Mouse (Mus musculus) urinary bladder, postnatal 36 days (tissue): Measurements from ENCODE around the gene Dr1.
"Not testable (repeated sequence)": the region's sequence is repeated elsewhere in the genome, so short reads cannot be mapped to it uniquely, and the experiment has no call there.

Experiments used
- DNase-seq, 2 experiments: peaks; one replicate each; pipeline ENCODE4 v3.0.0; 2022; ENCODE audit warnings: low spot score in 2 of 2, mixed read lengths in 1 of 2

Dr1 gene

DNA sequence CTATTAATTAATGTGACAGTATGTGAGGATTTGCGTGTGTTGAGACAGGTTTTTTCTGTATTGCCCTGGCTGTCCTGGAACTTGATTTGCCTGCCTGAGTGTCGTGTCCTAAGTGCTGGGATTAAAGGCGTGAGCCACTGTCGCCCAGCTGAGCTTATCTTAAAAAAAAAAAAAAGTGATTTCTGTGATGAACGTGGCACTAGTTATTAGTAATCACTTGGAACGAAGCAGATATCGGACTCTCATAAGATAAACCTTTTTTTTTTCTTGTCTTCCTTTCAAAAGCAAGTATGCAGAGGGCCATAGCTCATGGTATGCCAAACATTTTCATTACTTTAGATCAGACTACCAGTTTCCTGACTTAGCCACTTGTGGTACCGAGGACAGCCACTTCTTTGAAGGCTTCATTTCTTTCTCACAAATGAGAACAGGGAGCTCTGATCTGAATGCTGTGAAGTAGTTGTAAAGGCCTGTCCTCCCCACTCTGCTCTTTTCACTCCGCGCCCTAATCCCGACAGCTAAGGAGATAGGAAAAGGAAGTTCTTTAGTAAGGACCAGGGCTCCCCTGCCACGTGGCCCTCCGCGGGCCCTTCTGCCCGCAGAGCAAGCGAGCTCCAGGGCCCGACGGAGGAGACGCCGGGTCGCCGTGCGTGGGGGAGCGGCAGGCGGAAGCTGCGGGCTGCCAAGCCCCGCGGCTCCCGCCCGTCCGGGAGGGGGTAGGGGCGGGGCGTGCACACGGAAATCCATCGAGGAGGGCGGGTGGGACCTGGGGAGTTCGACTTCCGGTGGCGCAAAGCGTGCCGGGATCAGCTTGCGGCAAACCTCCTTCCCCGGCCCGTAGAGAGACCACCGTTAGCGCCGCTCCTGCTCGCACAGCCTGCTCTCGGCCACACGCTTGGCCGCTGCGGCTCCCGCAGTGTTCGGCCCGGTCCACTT, at the start of gene Dr1:
Gene Dr1, plus strand, starts transcription at position 771 of the 936 bp plus-strand sequence.
- DNase-seq, result peak; percentile 72 to 86

DNA sequence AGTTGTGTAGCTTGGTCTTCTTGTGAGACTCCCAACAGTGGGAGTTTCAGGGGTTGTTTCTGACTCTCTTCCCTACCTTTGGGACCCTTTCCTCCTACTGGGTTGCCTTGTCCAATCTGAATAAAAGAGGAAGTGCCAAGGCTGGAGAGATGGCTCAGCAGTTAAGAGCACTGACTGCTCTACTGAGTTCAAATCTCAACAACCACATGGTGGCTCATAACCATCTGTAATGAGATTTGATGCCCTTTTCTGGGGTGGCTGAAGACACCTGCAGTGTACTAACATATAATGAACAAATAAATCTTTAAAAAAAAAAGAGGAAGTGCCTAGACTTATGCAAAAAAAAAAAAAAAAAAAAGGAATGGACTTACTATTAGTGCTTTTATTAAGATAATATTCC, 44.6 kb upstream of the Dr1 start:
- no peak for DNase-seq

DNA sequence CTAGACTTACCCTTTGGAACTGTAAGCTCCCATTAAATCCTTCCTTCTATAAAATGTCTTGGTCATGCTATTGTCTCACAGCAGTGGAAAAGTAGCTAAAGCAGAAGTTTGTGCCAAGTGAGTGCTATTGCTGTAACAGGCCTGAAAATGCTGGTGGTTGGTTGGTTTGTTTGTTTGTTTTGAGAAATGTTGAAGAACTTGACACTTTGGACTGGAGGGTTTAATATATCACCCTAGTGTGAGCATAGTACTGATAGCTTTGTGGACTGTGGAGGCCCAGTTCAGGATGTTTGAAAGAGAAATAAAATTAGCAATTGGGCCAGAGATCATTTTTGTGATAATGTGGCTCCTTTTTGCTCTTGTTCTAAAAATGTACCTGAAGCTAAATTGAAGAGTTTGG, 42.5 kb upstream of the Dr1 start:
- no peak for DNase-seq

DNA sequence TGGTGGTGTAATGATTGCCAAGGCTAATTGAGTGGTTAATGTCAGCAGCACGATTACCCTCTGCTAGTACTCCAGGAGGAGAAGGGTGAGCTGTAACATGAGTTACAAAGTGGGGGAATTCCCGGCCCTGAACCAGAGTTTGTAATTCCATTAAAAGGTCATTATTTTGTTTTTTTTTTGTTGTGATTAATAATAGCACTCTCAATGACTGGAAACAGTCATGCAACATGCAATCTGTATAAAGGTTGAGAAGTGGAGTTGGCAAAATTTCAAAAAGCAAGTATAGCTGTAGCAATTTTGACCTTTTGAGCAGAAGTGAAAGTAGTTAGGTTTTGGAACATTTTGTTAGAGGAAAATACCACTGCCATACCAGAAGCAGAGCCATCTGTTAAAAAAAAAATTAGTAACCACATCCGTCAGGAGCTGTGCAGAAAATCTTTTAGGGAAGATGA, 22.4 kb upstream of the Dr1 start:
- no peak for DNase-seq

DNA sequence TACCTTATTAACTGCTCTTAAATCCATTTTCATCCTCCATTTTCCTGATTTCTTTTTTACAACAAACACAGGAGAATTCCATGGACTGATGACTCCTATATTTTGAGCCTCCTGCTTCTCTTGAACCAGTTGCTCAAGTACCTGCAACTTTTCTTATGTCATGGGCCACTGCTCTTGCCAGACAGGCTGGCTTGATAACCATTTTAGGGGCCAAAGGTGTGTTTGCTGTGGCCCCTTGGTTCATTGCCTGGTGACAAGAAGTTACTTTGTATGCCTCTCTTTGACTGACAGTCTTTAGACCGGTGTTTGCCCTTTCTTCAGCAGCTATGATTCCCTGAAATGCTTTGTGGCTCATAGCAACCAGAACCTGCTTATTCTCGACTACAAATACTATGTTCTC, 18.7 kb upstream of the Dr1 start:
- no peak for DNase-seq

DNA sequence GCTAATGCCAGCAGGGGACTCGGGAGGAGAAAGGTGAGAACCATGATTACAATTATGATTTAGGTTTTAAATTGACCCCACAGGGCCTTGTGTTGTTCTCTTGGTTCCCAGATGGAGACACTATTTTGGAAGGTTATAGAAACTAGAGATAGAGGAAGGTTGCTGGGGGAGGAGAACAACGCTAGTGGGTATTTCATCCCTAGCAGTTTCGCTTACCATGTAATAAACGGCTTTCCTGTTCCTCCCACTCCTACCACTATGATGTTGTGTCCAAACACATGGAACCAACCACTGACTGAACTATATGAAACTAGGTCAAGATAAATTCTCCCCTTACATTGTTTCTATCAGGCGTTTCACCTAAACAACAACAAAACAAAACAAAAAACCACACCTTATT, 13.4 kb upstream of the Dr1 start:
- DNase-seq, result no peak

DNA sequence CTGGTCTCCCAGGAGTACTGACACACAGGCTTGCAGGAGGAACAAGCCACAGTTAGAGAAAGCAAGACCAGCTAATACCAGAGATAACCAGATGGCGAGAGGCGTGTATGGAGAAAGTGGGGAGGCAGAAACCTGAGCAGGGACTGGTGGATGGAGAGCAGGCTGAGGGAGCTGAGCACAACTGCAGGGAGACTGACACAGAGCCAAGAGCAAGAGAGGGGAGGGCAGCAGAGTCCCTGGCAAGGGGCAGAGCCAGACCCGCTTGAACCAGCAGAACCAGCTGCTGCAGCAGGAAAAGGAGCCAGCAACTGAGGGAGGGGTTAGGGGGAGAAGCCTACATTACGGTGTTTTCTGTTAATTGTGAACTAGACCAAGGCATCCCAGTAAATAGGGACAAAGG, 6.0 kb upstream of the Dr1 start:
- peak in 1 of 2 experiments; percentile 19 for DNase-seq

DNA sequence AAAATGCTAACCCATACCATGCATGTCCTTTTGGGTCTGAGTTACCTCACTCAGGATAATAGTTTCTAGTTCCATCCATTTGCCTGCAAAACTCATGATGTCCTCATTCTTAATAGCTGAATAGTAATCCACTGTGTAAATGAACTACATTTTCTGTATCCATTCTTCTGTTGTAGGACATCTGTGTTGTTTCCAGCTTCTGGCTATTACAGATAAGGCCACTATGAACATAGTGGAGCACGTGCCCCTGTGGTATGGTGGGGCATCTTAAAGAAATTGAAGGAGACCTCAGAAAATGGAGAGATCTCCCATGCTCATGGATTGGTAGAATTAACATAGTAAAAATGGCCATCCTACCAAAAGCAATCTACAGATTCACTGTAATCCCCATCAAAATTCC, 4.9 kb upstream of the Dr1 start:
- DNase-seq, result not testable (repeated sequence)

DNA sequence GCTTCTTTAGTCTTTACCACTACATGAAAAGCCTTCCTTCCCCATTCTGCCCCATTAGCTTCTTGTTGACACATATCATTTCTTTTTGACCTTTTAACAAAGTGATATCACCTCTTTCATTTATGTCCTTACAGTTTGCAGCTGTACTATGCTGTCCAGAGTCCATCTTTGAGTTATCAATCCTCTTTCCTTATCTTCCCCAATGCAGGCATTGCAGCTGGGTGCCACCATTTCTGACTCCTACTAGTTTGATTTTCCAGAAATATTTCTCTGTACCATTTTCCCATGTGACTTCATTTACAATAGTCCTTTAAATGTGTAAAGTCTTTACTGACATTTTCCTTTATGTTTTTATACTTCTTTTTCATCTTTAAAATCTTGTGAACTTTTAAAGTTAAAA, 1.7 kb upstream of the Dr1 start:
- no peak for DNase-seq

DNA sequence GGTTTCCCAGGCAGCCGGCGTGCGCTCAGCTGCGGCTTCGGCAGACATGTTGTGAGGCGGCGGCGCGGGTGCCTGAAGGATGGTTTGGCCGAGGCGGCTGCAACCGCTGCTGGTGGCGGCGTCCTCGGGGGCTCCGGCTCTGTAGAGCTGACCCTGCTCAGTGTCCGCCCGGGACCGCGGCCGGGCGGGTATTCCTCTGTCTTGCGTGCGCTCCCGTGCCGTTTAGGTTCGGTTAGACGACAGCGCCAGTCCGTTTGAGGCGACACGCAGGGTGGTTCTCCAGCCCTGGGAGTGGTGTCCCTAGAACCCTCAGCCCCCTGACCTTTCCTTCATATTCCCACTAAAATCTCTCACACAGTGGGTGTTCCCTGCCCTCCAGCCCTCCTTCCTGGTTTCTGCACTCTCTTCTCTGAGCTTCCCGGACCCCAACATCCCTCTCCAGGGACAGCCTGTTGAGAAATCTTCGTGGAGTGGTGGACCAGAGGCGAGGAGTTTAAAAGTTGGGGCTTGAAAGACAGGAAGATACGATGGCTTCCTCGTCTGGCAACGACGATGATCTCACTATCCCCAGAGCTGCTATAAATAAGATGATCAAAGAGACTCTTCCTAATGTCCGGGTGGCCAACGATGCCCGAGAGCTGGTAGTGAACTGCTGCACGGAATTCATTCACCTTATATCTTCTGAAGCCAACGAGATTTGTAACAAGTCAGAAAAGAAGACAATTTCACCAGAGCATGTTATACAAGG, 540 bp downstream of the Dr1 start:
- DNase-seq, result peak in 1 of 2 experiments; percentile 25

DNA sequence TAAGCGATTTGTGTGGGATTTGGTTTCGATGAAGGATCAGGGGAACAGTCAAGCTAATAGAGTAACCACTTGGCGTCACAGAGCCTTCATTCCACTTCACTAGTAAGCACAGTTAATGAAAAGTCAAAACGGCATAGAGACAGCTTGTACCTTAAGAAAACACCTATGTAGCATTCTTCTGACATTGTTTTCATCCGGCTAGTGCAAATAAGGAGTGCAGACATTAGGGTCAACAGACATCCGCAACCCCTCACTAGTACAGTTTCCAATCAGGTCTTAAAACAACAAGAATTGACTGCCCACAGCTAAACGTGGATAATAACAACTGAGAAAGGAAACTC, 1.1 kb downstream of the Dr1 start:
- DNase-seq, result no peak

DNA sequence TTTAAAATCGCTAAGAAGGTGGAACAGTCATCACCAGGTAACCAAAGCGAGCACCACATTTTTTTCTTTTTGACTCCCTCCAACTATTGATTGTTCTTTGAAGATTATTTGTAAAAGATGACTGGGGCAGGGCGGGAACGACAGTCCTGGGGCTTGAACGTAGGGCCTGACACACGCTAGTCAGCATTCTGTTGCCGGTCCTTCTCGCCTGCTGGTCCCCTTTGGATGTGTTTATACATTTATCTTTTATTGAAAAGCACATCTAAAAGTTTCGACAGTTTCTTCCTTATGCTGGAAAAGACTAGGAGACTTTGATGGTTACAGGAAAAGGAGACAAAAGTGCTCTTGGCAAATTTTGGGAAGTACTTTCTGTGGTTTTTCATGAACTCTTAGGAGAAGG, 1.7 kb downstream of the Dr1 start:
- DNase-seq, result no peak

DNA sequence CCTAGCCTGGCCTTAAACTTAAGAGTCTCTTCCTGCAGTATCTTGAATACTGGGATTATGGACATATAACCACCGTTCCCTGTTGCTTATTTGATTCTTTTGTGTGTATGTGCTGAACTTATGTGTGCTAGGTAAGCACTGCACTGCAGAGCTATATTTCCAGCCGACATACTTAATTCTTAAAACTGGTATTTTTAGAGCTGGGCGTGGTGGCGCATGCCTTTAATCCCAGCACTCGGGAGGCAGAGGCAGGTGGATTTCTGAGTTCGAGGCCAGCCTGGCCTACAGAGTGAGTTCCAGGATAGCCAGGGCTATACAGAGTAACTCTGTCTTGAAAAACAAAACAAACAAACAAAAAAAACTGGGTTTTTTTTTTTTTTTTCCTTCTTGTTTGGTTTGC, 2.6 kb downstream of the Dr1 start:
- DNase-seq, result not testable (repeated sequence)

DNA sequence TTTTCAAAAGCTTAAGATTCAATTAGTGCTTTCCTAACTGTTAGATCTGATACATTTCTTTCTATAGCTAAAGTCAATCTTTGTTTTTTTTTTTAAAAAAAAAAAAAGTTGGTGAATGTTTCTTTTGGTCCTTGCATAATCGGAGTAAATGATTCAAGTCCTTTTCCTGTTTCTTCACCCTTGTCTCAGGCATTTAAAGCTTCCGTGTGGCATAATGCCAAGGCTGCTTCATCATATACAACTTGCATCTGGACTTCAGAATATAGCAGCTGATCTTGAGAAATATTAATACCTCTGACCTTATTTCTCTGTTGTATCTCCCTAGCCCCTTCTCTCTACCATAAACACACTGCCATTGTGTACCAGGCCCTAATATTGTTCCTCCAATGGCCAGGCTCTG, 18.3 kb downstream of the Dr1 start:
- DNase-seq, result no peak

DNA sequence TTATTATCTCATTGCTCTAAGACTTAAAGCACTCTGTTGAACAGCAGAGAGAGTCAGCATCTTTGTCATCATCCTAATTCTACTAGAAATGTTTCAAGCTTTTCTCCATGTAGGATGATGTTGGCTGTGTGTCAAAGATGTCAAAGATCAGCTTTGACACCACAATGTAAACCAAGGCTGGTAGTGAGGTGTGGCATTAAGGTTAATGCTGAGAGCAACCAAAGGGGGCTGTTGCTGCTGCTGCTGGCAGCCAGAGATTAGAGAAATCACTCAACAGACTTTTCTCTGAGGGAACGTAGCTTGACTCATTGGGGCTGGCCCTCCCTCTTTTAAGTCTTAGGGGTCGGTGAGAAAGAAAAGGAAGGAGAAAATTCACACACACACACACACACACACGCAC, 32.9 kb downstream of the Dr1 start:
- no peak for DNase-seq

DNA sequence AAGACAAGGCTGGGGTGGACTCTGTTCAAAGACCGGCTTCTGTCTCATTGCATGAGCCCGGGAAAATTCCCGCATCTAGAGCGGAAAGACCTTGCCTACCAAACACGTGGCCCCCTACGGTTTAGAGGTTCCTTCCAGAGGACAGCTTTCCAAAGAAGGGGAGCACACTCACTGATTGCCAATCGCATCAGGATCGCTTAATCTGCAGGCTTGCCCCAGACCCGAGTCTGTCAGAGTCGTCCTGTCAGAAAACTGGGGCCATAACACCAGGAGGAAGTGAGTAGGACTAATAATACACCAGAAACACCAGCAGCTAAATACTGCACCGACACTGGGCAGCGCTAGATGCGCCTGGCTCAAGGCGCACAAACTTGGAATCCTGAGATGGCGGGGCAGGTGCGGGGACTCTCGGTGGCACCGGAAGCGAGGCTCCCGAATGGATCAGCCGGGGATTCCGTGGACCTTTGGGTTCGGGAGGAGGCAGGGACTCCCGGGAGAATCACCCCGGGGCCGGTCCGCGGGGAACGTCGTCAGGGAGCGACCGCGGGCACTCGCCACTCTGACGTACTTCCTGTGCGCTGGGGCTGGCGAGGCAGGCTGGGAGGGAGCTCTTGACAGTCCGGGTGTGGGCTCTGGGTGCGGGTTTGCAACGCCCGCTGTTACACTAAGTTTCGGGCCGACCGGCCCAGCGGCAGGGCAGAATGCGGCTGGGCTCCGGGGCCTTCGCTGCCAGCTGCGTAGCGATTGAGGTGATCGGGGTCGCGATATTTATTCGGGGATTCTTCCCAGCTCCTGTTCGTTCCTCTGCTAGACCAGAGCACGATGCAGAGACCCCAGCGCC, 43.7 kb downstream of the Dr1 start, which contains the start of gene Pigg:
Gene Pigg, plus strand, starts transcription at position 386 of the 841 bp plus-strand sequence.
- peak; percentile 87 to 92 for DNase-seq

DNA sequence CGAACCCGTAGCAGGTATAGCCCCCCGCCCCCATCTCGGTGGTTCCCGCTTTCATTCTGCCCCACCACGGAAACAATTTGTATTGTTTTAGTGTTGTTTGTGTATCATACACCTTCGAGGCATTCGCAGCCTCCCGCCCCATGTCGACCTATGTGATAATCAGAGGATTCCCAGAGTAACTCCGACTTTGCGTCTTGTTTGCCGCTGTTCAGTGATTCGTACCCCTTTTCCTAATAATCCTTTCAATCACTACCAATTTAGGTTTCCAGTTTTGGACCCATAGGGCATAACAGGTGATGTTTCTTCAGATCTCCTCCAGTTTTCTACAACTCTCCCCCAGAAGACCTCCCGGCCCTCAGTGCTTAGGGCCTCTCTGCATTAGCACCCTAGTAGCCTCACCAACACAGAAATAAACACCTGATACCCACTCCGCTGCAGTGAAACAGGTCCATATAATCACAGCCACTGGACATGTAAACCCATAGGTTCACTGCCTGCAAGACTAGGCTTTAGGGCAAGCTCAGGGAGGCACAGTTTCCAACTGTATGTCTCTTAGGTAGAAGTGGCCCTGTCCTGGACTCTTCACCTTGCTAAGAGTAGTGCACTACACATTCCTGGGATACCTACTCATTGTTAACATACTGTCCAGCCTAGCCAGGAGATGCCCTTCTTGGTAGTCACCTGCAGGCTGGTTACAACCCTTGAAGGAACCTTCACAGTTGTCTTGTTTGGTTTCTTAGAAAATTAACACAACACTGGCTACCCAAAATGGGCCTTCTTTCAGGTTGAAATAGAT, 44.6 kb downstream of the Dr1 start:
- DNase-seq, result no peak
